Mouse (Mus musculus): ENCODE data around the gene Hes1. TPM values are rescaled to one million over a fixed set of nuclear protein-coding genes. Genes with fewer than 3 reads are reported as not detected.

The Hes1 gene
- 25.3 and 37.5 TPM in 2 replicates for polyA plus RNA-seq (2012; ENCODE audit: low replicate concordance)

GRCm38 (mm10) chr16:30063984-30064453 is at the start of gene Hes1:
Gene Hes1, plus strand, starts transcription at chr16:30064384.

Other genes starting within 250 kb of the Hes1 start
- gene Cpn2, start 203.1 kb downstream of the Hes1 start, polyA plus RNA-seq (2012; ENCODE audit: low replicate concordance) = not detected in 2 replicates
- gene Lrrc15, start 218.9 kb downstream of the Hes1 start, polyA plus RNA-seq (2012; ENCODE audit: low replicate concordance) = 0.07 TPM in 1 of 2 replicates, not detected in the other
- gene Gp5, start 246.4 kb downstream of the Hes1 start, polyA plus RNA-seq (2012; ENCODE audit: low replicate concordance) = 293 and 304 TPM in 2 replicates

Measured in leukemia stem cell, adult 10-12 weeks (primary cell).